Mouse (Mus musculus): Measurements from ENCODE around the gene Tmem266.

GRCm38 (mm10) chr9:55355270-55355834, 28.6 kb downstream of the Tmem266 start:
- TF ChIP-seq CTCF (IDR thresholded peaks at IDR 0.05; ENCODE audit: low read depth, low read length): no peak
- no peak for TF ChIP-seq POLR2A (IDR thresholded peaks at IDR 0.05; ENCODE audit: borderline replicate concordance, low read depth, low read length)

All from bone marrow macrophage, adult 2 months (primary cell).